Mouse (Mus musculus) testis, adult 10 weeks (tissue): ENCODE results near the gene Gm17509. TPM values are rescaled to one million over a fixed set of nuclear protein-coding genes. Genes with fewer than 3 reads are reported as not detected.

Experiments
- polyA plus RNA-seq: library from polyadenylated mRNA; stranded (reverse); fragments of 350-450 nt; fragmentation: Illumina TruSeq; extraction: RNeasy Lipid Tissue Mini Kit (QIAGEN cat#74804); gene quantifications from one replicate; pipeline ENCODE4 v1.2.3, GENCODE M21; 2014; ENCODE audit warnings: low read depth, low replicate concordance

Gene Gm17509
- not detected for polyA plus RNA-seq

GRCm38 (mm10) chr13:117220501-117221321, at the start of gene Gm17509:
Gene Gm17509 (minus strand): TSS chr13:117221075.

GRCm38 (mm10) chr13:117208236-117208635, 12.6 kb downstream of the Gm17509 start, which contains the start of gene Emb:
Gene Emb (plus strand): TSS chr13:117208536.

Other genes with a start within 250 kb of the Gm17509 start
- 9.2 TPM for gene Parp8, start 195.5 kb downstream of the Gm17509 start, polyA plus RNA-seq
- gene Emb, start 12.5 kb downstream of the Gm17509 start, polyA plus RNA-seq, result 16.1 TPM